Mouse (Mus musculus) heart, postnatal 14 days (tissue): ENCODE data around the gene Wbp4. TPM values are rescaled to one million over a fixed set of nuclear protein-coding genes. Genes with fewer than 3 reads are reported as not detected.
"Not testable (repeated sequence)": the region's sequence is repeated elsewhere in the genome, so short reads cannot be mapped to it uniquely, and the experiment has no call there.

Source experiments
- DNase-seq, 2 experiments: peaks; one replicate each; pipeline ENCODE4 v3.0.0; 2021 to 2022
- intact Hi-C: fragments of 180-260 bp; cut with DNase I; formaldehyde crosslinking; loops from one replicate; pipeline ENCODE4 v1.15.1; 2025
- long read RNA-seq, 2 experiments: library from polyadenylated mRNA; stranded (forward); transcript quantifications; one replicate each; pipeline ENCODE4 v2.0.0; 2021
- total RNA-seq, 2 experiments: library from RNA; stranded (reverse); gene quantifications; 2 replicates each; pipeline ENCODE4 v1.2.3; 2021

Wbp4 gene
- 10 to 100 TPM; 19.8 to 21.8 TPM for total RNA-seq
- long read RNA-seq, experiment 1, transcript Wbp4-201 (10 exons, 3,704 nt) = major isoform, 51 of 56 reads
- long read RNA-seq, experiment 1, partial matches to known transcripts = 1 of 56 reads
- long read RNA-seq, experiment 1, other reads (novel, unspliced or antisense) = 4 of 56 reads
- long read RNA-seq, experiment 2, transcript Wbp4-201 (10 exons, 3,704 nt) = major isoform, 45 of 57 reads
- long read RNA-seq, experiment 2, partial matches to known transcripts = 0 of 57 reads
- long read RNA-seq, experiment 2, other reads (novel, unspliced or antisense) = 10 of 57 reads

DNA sequence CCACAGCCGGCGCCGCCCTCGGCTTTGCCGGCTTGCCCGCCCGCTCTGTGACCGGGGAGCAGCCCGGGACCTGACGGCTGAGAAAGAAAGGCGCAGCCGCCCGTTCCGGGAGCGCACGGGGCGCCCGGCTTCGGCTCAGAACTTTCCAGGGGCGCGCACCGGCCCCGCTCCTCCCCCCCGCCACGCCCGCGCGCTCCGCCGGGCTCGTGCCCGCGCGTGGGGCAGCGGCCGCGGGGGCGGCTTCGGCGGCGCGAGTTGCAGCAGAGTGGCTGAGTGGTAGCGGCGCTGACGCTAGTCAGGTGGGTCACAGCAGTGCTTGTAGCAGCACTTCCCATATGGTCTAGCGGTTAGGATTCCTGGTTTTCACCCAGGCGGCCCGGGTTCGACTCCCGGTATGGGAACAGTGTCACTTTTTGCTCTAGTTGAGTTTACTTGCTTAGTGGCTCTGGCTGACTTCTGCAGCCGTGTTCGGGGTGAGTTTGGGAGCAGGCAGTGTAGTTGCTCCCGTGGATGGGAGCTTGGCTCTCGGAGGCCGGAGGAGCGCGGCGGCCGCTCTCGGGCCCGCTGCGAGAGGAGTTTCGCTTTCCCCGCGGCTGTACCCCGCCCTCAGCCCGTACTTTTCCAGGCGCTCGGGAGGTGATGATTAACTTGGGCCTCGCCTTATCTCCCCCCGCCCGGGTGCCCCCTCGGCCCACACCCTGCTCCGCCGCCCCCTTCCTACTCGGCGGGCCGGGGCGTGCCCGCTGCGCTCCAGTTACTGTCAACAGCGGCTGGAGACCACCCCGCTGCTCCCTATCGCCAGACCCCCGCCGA is at the start of gene Wbp4:
Gene Wbp4, minus strand, starts transcription at position 182 of the 813 bp plus-strand sequence.
- peak; percentile 93 to 94 for DNase-seq
- intact Hi-C loops = loop anchor here (2.0 kb wide), 1 partner anchor 81 kb away; no protein-coding TSS in a partner anchor

DNA sequence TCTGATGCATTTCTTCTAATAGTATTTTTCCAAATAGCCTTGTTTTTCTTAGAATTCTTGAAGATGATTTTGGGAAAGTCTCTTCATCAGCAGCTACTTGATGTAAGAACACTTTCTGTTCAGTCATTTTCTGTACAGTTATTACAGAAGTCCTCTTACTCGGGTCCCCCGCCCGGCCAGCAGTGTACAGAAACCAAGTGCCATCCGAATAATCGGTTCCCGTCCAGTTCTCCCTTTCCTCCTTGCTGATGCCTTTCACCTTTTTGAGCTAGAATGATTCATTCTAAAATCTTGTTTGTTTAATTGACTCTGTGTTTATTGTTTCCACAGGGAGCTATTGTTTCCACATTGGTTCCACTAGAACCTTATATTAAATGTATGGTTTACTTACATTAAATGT is 49.4 kb upstream of the Wbp4 start:
- intact Hi-C loops = no loop called here
- DNase-seq = no peak

DNA sequence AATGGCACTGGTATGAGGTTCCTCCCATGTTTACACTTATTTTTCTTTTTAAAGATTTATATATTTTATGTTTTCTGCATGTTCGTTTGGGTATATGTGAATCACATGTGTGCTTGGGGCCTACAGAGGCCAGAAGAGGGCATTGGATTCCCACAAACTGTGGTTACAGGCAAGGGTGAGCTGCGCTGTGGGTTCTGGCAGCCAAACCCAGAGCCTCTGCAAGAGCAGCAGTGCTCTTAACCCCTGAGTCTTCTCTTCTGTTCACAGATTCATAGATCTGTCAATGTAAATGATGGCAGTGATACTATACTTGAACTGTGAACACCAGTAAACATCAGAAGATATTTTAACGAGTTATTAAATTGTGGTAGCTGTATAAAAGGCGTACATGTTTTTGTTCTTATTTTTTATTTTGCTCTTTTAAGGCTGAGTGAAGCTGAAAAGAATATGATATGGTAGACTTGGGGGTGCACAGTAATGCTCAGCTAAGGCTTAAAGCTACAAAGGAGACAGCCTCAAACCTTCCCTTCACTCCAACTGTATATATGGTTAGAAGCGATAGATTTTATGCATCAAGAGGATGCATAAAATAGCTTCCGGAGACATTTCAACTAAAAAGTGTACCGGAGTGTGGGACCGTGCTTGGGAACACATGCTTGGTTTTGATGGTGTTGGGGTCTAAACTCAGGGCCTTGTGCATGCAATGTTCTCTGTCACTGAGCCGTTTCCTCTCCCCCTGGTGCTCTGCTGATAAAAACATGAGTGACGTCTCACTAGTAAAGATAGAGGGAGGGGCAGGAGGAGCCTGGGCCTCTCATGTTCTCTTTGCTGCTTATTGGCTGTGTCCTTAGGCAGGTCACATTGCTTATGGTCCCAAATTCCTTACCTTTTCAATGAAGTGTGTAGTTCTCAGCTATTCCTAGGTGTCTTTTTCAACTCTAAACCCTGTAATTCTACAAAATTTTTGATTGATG is 48.5 kb upstream of the Wbp4 start:
- DNase-seq = no peak
- intact Hi-C loops = no loop called here

DNA sequence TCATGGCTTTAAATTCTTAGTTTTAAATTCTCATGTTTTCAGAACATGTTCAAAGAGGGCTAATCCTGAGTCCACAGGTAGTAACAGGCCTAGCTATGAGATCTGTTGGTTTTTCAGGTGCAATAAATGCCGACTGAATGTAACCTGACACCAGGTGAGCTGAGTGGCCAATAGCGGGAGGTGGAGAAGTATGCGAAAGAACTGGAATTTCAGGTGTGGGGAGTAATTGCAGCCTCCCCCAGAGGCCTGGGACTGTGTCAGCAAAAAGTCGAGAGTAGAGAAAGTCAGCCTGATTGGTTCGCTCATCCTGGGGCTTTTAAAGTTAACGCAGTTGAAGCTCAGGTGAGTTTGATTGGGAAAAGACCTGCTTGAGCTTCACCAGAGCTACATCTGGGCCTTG is 46.4 kb upstream of the Wbp4 start:
- intact Hi-C loops = no loop called here
- no peak for DNase-seq

DNA sequence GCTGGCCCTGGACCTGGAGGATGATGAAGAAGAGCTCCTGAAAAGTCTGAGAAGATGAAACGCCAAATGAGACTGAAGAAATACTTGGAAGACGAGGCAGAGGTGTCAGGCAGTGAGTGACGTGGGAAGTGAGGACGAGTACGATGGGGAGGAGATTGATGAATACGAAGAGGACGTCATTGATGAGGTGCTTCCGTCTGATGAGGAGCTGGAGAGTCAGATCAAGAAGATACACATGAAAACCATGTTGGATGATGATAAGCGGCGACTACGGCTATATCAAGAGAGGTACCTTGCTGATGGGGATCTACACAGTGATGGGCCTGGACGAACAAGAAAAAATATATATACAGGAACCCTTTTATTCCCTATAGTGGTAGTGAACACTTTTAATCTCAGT is 44.8 kb upstream of the Wbp4 start:
- DNase-seq, intact Hi-C loops: not testable (repeated sequence)

DNA sequence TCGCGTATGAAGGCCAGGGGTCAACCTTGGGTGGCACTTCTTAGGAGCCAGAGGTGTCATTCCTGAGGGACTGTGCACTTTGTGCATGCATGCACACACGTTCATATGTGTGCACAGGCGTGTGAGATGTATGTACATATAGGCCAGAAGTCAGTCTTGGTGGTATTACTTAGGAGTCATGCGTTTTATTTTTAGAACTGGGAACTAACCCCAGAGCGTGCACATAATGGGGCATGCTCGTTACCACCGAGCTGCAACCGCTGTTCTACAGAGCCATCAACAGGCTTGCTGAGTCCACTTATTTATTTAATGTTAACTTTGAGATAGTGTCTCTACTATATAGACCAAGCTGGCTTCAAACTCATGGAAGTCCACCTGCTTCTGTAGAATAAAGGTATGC is 41.1 kb upstream of the Wbp4 start:
- intact Hi-C loops = no loop called here
- DNase-seq = no peak

DNA sequence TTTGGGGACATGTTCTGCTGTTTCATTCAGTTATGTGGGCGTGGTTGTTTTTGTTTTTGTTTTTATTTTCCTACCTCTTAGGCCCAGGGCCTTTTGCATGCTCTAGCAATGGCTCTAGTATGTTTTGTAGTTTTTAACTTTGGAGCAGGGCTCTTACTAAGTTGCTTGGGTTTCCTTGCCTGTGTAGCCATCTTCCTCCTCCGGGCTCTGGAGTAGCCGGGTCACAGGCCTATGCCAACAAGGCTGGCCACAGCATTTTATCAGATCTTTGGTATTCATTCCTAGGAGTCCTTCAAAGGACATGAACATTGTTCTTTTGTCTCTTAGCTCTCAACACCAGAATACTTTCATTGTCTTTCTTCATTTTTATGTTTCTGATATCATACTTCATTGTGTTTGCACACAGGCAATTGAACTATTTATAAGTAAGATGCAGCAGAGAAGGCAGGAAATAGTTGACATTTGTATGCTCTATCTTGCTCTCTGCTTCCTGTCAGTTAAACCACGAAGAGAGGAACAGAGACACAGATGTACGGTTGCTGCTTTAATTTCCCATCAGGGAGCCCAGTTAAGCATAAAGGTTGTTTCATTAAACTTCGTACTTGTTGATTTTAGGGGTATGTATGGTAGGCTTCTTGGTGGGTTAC is 40.3 kb upstream of the Wbp4 start:
- DNase-seq = no peak
- intact Hi-C loops = no loop called here

DNA sequence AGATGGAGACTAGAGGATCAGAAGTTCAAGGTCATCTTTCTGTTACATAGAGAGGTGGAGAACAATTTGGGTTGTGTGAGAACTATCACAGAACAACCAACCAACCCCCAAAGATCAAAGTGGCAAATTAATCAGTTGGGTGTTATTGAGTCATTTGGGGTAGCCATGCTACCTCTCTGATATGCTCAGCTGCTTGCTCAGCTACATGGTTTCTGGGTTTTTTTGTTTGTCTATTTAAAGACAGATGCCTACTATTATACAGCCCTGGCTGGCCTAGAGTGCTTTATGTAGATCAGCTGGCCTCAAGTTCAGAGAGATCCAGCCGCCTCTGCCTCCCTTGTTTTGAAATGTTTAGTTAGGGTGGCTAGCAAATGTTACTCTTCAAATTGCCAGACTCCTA is 39.7 kb upstream of the Wbp4 start:
- DNase-seq = no peak
- intact Hi-C loops = no loop called here

DNA sequence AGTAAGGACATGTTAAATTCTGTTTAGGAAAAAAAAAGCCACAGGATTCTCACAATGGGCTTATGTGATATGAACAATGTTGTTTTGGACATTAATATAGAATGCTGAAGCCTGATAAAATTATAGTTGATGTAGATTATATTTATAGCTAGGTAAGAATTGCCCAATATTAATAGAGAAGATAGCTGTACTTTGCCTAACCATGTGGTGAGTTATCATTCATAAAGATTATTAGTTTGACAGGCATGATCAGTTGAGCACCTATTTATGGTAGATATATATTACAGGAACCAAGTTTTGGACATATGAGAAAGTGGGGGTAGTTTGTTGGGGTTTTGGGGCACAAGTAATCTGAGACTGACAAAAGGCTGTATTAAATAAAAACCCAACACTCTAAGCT is 39.3 kb upstream of the Wbp4 start:
- intact Hi-C loops = no loop called here
- DNase-seq = no peak

DNA sequence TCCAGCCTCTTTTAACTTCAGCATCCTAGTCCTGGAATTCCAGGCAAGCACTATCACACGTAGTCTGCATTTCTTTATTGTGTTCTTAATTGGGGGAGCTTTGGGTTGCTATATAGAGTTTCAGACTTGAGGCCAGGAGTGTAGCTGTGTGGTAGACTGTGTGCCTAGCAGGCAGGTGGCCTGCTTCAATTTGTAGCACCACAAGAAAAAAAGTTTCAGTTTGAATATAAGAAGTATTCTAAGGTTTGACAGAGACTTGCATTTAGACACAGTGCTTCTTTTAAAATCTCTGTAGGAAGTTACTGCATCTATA is 38.3 kb upstream of the Wbp4 start:
- no peak for DNase-seq
- intact Hi-C loops = no loop called here

DNA sequence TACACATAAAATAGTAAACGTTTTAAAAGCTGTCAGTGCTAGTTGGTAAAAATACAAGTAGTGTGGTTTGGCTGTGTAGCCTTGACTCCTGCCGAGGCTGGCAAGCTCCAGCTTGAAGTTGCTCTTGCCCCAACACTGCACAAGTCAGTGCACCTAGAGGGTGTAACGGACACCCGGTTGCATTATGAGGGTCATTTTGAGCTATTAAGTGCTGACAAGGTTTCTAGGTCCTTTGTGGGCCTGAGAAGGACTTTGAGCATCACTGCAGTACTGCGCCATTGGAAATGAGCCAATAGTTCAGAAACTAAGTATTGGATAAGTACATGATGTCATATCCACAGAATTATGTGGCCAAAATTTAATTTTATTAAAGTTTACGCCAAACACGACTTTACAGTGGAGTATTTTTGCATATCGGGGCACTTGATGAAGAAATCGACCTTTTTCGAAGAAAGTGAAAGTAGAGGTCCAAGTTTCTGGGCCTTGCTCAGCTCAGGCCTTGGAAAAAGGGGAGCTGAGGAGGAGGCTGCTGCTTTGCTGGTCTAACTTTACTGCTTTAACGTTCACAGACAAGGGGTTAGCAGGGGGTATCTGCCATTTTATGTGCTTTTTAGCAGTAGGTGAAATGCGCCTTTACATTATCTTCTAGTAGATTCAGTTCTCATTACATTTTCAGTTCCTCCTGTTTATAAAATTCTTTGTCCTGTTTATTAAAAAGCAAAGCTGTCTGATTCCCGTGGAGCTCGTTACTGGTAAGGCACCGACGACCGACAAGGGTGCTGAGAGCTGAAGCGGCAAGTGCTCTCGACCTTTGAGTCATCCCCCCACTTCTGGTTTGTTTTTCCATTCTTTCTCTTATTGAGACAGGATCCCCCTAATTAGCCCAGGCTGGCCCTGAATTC is 37.7 kb upstream of the Wbp4 start:
- DNase-seq = no peak
- intact Hi-C loops = no loop called here

DNA sequence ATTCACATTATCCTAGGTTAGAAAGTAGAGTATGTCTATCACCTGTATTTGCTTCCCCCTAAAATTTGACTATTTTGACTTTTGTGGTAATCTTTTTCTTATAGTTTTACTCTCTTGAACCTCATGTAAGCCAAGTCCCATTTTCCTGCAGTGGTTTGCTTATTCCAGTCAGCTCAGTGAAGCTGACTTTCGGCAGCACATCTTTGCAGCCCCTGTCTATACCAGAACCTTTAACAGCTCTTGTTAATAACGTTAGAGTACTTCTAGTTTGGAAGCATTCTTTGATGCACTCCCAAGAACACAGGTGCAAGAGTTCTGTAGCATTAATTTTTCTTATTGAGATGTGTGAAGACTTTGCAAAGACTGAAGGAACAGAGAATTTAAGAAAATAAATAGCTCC is 36.8 kb upstream of the Wbp4 start:
- intact Hi-C loops = no loop called here
- DNase-seq = no peak

DNA sequence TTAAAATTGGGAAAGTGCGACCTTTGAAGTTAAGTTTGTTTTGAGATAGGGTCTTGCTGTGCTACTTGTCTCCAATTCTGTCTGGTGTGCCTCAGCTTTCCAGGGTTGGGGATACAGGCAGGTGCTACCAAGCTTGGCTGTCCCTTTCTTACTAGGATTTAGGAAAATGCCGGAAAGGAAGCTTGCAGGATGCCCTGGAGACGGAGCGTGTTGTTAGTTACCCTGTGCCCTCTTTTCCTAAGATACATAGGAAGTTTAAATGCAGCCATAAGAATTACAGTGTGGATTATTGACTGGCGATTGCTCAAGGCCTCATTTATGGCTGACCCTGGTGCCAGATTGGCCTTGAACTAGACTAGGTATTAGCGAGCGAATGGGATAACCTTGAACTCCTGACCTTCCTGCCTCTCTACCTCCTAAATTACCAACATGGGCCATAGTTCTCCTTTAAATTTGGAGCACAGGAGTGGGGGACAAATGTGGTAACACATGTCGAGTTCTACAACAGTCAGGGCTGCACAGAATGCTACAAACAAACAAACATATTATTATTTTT is 35.9 kb upstream of the Wbp4 start:
- no peak for DNase-seq
- intact Hi-C loops = no loop called here

DNA sequence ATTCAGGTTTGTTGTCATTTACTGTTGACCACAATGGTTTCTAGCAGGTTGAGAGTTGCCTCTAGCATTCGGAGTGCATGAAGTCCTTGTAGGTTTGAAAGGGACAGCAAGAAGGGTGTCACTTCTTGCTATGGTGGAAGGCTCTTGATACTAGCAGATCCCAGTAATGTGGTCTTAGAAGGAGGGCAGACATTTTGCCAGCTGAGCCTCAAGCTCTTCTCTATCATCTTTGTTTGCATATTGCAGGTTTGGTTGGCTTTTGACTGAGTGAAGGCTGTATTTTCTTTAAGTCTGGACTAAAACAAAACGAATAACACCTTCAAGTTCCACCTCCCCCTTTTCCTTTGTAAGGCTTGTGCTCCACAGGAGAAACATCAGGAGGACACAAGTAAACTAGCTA is 35.4 kb upstream of the Wbp4 start:
- intact Hi-C loops = no loop called here
- no peak for DNase-seq

DNA sequence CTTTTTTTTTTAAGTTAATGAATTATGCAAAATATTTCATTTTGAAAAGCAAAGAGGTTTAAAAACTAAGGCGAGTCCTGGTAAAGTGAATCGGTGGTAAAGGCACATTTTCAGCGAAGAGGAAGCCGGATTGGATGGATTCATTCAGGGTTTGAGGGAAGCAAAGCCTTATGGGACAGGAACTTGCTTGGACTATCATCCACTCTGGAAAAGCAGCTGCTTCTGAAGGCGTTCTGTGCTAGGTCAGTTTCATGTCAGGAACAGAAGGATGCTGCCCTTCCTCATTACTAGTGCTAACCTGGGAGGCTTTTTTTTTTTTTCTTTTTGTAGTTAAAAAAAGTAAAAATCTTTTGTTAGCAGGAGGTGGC is 34.9 kb upstream of the Wbp4 start:
- DNase-seq = no peak
- intact Hi-C loops = no loop called here

DNA sequence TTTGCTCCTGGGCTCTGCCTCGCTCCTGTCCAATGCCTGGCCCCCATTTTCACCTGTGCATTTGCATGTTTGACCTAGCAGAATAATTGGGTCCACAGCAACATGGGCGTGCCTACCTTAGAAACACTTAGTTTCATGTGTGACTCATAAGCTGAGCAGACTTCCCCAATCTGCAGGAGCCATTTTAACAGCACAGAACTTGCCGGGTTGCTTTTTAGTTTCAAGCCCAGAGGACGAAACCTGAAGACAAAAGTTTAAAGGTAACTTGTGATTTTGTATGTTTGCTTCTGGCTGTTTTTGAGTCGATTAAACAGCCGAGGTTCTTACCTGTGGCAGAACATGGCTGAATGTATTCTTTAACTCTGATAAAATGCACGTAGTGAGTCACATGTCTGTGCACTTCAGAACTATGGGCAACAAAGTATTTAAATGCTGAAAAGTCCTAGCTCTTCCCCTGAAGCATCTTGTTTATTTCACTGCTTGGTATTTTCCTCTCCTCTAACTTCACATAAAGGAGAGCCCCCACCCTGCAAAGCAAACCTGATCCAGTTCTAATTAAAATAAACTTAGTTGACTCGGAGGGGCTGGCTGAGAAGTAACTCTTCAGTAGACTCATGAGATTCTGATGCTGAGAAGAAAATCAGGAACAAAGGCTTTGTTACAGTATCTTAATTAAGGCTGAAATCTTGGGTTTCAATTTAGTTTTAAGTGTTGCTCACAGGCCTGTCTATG is 34.4 kb upstream of the Wbp4 start:
- no peak for DNase-seq
- intact Hi-C loops = no loop called here

DNA sequence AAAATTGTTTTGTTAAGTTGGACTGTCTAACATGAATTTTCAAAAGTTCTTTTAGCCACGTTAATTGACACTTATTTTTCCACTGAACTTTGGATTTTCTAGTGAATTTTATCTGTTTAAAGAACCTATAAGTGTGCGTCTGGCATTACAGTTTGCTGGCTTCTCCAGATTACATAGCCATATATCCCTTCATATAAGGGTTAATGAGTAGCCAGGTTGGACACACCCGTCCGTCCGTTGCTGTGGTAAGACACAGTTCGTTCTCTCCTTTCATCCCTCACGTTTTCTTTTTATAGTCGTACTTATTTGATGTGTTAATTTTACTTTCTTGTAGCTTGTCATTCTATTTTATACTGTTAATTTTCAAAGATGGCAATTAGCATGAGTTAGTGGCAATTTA is 33.8 kb upstream of the Wbp4 start:
- intact Hi-C loops = no loop called here

DNA sequence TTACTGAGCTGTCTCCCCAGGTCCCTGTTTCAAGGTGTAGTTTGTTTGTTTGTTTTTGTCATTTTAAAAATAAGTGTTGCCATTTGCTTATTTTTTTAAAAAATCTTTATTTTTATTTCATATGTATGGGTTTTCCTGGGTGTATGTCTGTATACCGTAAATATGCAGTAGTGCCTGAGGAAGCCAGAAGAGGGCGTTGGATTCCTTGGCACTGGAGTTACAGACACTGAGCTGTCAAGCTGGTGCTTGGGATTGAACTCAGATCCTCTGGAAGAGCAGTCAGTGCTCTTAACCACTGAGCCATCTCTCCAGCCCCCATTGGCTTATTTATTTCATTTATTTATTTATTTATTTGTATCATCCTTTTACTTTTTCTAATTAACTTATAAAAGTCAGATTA is 32.6 kb upstream of the Wbp4 start:
- DNase-seq = no peak
- intact Hi-C loops = loop anchor here (5.0 kb wide), 1 partner anchor 48 kb away; no protein-coding TSS in a partner anchor

More for the DNA sequence above, 33.8 kb upstream of the Wbp4 start:
- DNase-seq = no peak

DNA sequence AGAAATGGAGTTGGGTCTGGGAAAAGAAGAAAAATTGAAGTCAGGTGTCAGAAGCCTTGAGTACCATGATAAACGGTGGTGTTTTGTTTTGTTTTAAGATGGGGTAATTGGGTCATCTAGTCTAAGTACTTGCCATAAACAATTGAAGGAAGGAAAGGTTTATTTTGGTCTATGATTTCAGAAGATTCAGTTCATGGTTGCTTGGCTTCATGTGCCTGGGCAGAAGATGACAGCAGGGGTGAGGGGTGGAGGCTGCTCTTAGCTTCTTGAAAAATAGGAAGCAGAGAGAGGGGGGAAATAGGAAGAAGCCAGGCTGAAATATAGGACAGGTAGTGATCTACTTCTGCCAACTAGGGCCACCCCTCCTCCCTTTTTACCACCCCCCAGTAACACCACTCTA is 30.2 kb upstream of the Wbp4 start:
- no peak for DNase-seq
- intact Hi-C loops = loop anchor here (5.0 kb wide), 1 partner anchor 51 kb away; no protein-coding TSS in a partner anchor
